In the genomic region with DNA sequence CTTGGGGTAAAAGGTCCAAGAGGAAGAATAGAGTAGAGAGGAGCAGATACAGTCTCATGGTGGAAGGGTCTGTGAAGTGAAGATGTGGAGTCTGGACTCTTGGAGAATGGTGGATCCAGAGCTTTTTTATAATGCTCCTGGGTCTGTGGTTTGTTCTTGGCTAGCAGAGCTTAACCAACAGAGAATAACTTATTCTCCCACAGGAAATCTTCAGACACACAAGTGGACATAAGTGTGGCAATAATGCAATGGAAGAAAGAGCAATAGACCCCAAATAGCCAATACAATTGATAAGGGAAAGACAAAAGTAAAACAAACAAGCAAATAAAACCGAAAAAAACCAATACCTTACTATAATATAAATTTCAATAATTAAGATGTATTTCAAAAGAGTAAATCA, we compare ENCODE assay signal across 46 mouse cellular contexts. TPM values are rescaled to one million over a fixed set of nuclear protein-coding genes. Genes with fewer than 3 reads are reported as not detected.
"Had no signal": no experiment of that assay in that cellular context is flagged by ENCODE, and none has a peak within 500 bp of the region (broad histone marks: within the 10 kb centered on the region; RNA-seq: fewer than 3 reads in every experiment).

A gene (minus strand): TSS at position 101 of the 400 bp plus-strand sequence.

- H3K27me3 ChIP-seq: limb, embryonic 12.5 days; limb, embryonic 13.5 days; limb, embryonic 15.5 days; liver, embryonic 12.5 days; liver, embryonic 13.5 days; liver, embryonic 15.5 days; lung, embryonic 15.5 days; megakaryocyte, embryonic 14.5 days; midbrain, embryonic 12.5 days; midbrain, embryonic 13.5 days; midbrain, embryonic 15.5 days; neural tube, embryonic 12.5 days; neural tube, embryonic 13.5 days had no signal

- H3K4me1 ChIP-seq: limb, embryonic 12.5 days; limb, embryonic 13.5 days; limb, embryonic 15.5 days; liver, embryonic 12.5 days; liver, embryonic 13.5 days; liver, embryonic 15.5 days; lung, embryonic 15.5 days; midbrain, embryonic 12.5 days; midbrain, embryonic 13.5 days; midbrain, embryonic 15.5 days; neural tube, embryonic 12.5 days; neural tube, embryonic 13.5 days had no signal

- H3K27ac ChIP-seq: limb, embryonic 12.5 days; limb, embryonic 13.5 days; limb, embryonic 15.5 days; liver, embryonic 12.5 days; liver, embryonic 13.5 days; liver, embryonic 14.5 days; liver, embryonic 15.5 days; lung, embryonic 15.5 days; macrophage; midbrain, embryonic 12.5 days; midbrain, embryonic 13.5 days; midbrain, embryonic 15.5 days; neural tube, embryonic 12.5 days; neural tube, embryonic 13.5 days had no signal

- H3K4me3 ChIP-seq: limb, embryonic 12.5 days; limb, embryonic 13.5 days; limb, embryonic 15.5 days; liver, embryonic 12.5 days; liver, embryonic 13.5 days; liver, embryonic 15.5 days; lung, embryonic 15.5 days; megakaryocyte, embryonic 14.5 days; midbrain, embryonic 12.5 days; midbrain, embryonic 13.5 days; midbrain, embryonic 15.5 days; myocyte; neural tube, embryonic 12.5 days; neural tube, embryonic 13.5 days had no signal

- ATAC-seq: liver, embryonic 12.5 days; liver, postnatal 0 days; lung, postnatal 0 days; midbrain, embryonic 13.5 days; midbrain, embryonic 15.5 days; midbrain, embryonic 16.5 days had no signal

- H3K9ac ChIP-seq: limb, embryonic 12.5 days; limb, embryonic 13.5 days; limb, embryonic 15.5 days; liver, embryonic 12.5 days; liver, embryonic 13.5 days; liver, embryonic 14.5 days; liver, embryonic 15.5 days; liver, postnatal 0 days; lung, embryonic 14.5 days; lung, embryonic 15.5 days; midbrain, embryonic 12.5 days; midbrain, embryonic 13.5 days; midbrain, embryonic 15.5 days; neural tube, embryonic 12.5 days; neural tube, embryonic 13.5 days had no signal

- H3K9me3 ChIP-seq: limb, embryonic 12.5 days; limb, embryonic 13.5 days; limb, embryonic 15.5 days; liver, embryonic 12.5 days; liver, embryonic 13.5 days; liver, embryonic 15.5 days; lung, embryonic 15.5 days; midbrain, embryonic 12.5 days; midbrain, embryonic 13.5 days; midbrain, embryonic 15.5 days had no signal

- H3K36me3 ChIP-seq: limb, embryonic 12.5 days; limb, embryonic 13.5 days; limb, embryonic 15.5 days; liver, embryonic 12.5 days; liver, embryonic 13.5 days; liver, embryonic 15.5 days; lung, embryonic 15.5 days; midbrain, embryonic 12.5 days; midbrain, embryonic 13.5 days; midbrain, embryonic 15.5 days; neural tube, embryonic 12.5 days; neural tube, embryonic 13.5 days had no signal

- H3K4me2 ChIP-seq: limb, embryonic 12.5 days; limb, embryonic 13.5 days; limb, embryonic 15.5 days; liver, embryonic 11.5 days; liver, embryonic 12.5 days; liver, embryonic 13.5 days; liver, embryonic 15.5 days; lung, embryonic 14.5 days; lung, embryonic 15.5 days; midbrain, embryonic 12.5 days; midbrain, embryonic 13.5 days; midbrain, embryonic 15.5 days; neural tube, embryonic 12.5 days; neural tube, embryonic 13.5 days had no signal

- DNase-seq: left cerebral cortex, postnatal 4 days; liver; liver, embryonic 13.5 days; liver, postnatal 0 days; lung, adult 18-20 months; lung, adult 2 months; lung, embryonic 14.5 days; lung, postnatal 10 days; lung, postnatal 14 days; lung, postnatal 36 days; lung, postnatal 4 days; midbrain, embryonic 14.5 days had no signal

RNA-seq across cellular contexts. Expression of the gene that starts here (rescaled TPM):
- total RNA-seq: left cerebral cortex, adult 18-20 months; left cerebral cortex, adult 8-10 months; left cerebral cortex, postnatal 10 days; left cerebral cortex, postnatal 14 days; left cerebral cortex, postnatal 25 days; left cerebral cortex, postnatal 36 days; left cerebral cortex, postnatal 4 days; liver, adult 2 months; megakaryocyte progenitor cell, adult 5-6 weeks; megakaryocyte, adult 5-6 weeks; megakaryocyte-erythroid progenitor cell, adult 5-6 weeks; midbrain, postnatal 0 days; monocyte, adult 5-6 weeks had no signal
- polyA plus RNA-seq: limb, embryonic 12.5 days; limb, embryonic 13.5 days; limb, embryonic 14.5 days; limb, embryonic 15.5 days; liver, adult 2 months; liver, embryonic 11.5 days; liver, embryonic 12.5 days; liver, embryonic 13.5 days; liver, embryonic 14.5 days; liver, embryonic 15.5 days; liver, embryonic 16.5 days; liver, postnatal 0 days; lung, adult 2 months; lung, embryonic 14.5 days; lung, embryonic 15.5 days; lung, embryonic 16.5 days; lung, postnatal 0 days; macrophage; midbrain, embryonic 12.5 days; midbrain, embryonic 13.5 days; midbrain, embryonic 14.5 days; midbrain, embryonic 15.5 days; midbrain, embryonic 16.5 days; midbrain, postnatal 0 days; neural tube, embryonic 11.5 days; neural tube, embryonic 12.5 days; neural tube, embryonic 13.5 days had no signal
